Mouse (Mus musculus): ENCODE measurements at regions not wholly inside any gene's neighbourhood (a gene's known extent, or its start where the extent isn't known, plus 50 kb on each side); places are given as distances from the start of the nearest gene placed in this dataset.
A peak's percentile ranks its signal among the peaks of the same experiment; 100 is the strongest.

- Histone ChIP-seq H3K4me3 (ENCODE audit: insufficient read depth, low read depth, low read length) (no peak overlapping the region), H3K27ac (replicated peaks; ENCODE audit: low read depth, low read length) (no peak overlapping the region), H3K4me1 (ENCODE audit: control insufficient read depth, insufficient read depth, insufficient read length, low read length) (no peaks in the 10 kb centered on the region)
Measured at GRCm38 (mm10) chr15:96944741-96945140, 111.0 kb downstream of the Slc38a4 start.

GRCm38 (mm10) chr15:96942651-96943050 is 113.1 kb downstream of the Slc38a4 start:
- Histone ChIP-seq H3K4me1 (ENCODE audit: control insufficient read depth, insufficient read depth, insufficient read length, low read length) (no peaks in the 10 kb centered on the region), H3K27ac (replicated peaks; ENCODE audit: low read depth, low read length) (no peak overlapping the region), H3K4me3 (ENCODE audit: insufficient read depth, low read depth, low read length) (no peak overlapping the region)

GRCm38 (mm10) chr15:96938406-96938805 is 117.3 kb downstream of the Slc38a4 start:
- Histone ChIP-seq H3K4me3 (ENCODE audit: insufficient read depth, low read depth, low read length) (no peak overlapping the region), H3K4me1 (ENCODE audit: control insufficient read depth, insufficient read depth, insufficient read length, low read length) (no peaks in the 10 kb centered on the region), H3K27ac (replicated peaks; ENCODE audit: low read depth, low read length) (no peak overlapping the region)

- Histone ChIP-seq H3K27ac (replicated peaks; ENCODE audit: low read depth, low read length) (no peak overlapping the region), H3K4me3 (ENCODE audit: insufficient read depth, low read depth, low read length) (no peak overlapping the region), H3K4me1 (ENCODE audit: control insufficient read depth, insufficient read depth, insufficient read length, low read length) (no peaks in the 10 kb centered on the region)
Measured at GRCm38 (mm10) chr15:96937623-96938022, 118.1 kb downstream of the Slc38a4 start.

- peak overlapping the region; percentile 11; the same call in 1 of the 2 replicates for H3K4me3 ChIP-seq (ENCODE audit: insufficient read depth, low read depth, low read length)
- H3K27ac ChIP-seq (replicated peaks; ENCODE audit: low read depth, low read length) = no peak overlapping the region
- no peaks in the 10 kb centered on the region for H3K4me1 ChIP-seq (ENCODE audit: control insufficient read depth, insufficient read depth, insufficient read length, low read length)
Measured at GRCm38 (mm10) chr15:96936705-96937346, 118.9 kb downstream of the Slc38a4 start.

- H3K27ac ChIP-seq (replicated peaks; ENCODE audit: low read depth, low read length) = no peak overlapping the region
- H3K4me1 ChIP-seq (ENCODE audit: control insufficient read depth, insufficient read depth, insufficient read length, low read length) = no peaks in the 10 kb centered on the region
- 0 out of 2 replicates have a peak overlapping the region, but pooled peaks have one; percentile 11 for H3K4me3 ChIP-seq (ENCODE audit: insufficient read depth, low read depth, low read length)
Measured at GRCm38 (mm10) chr15:96936216-96936615, 119.5 kb downstream of the Slc38a4 start.

GRCm38 (mm10) chr15:96933451-96933850 is 122.3 kb downstream of the Slc38a4 start:
- no peak overlapping the region for H3K4me3 ChIP-seq (ENCODE audit: insufficient read depth, low read depth, low read length)
- peaks cover 2% of the 10 kb centered on the region; the same call in 1 of the 2 replicates for H3K4me1 ChIP-seq (ENCODE audit: control insufficient read depth, insufficient read depth, insufficient read length, low read length)
- H3K27ac ChIP-seq (replicated peaks; ENCODE audit: low read depth, low read length) = no peak overlapping the region

- no peak overlapping the region for H3K4me3 ChIP-seq (ENCODE audit: insufficient read depth, low read depth, low read length)
- H3K4me1 ChIP-seq (ENCODE audit: control insufficient read depth, insufficient read depth, insufficient read length, low read length) = peaks cover 2% of the 10 kb centered on the region; the same call in 1 of the 2 replicates
- no peak overlapping the region for H3K27ac ChIP-seq (replicated peaks; ENCODE audit: low read depth, low read length)
Measured at GRCm38 (mm10) chr15:96930531-96930930, 125.2 kb downstream of the Slc38a4 start.

- Histone ChIP-seq H3K27ac (replicated peaks; ENCODE audit: low read depth, low read length) (no peak overlapping the region), H3K4me1 (ENCODE audit: control insufficient read depth, insufficient read depth, insufficient read length, low read length) (peaks cover 2% of the 10 kb centered on the region; the same call in 1 of the 2 replicates), H3K4me3 (ENCODE audit: insufficient read depth, low read depth, low read length) (no peak overlapping the region)
Measured at GRCm38 (mm10) chr15:96929788-96930187, 126.0 kb downstream of the Slc38a4 start.

- Histone ChIP-seq H3K4me3 (ENCODE audit: insufficient read depth, low read depth, low read length) (no peak overlapping the region), H3K4me1 (ENCODE audit: control insufficient read depth, insufficient read depth, insufficient read length, low read length) (peaks cover 2% of the 10 kb centered on the region; the same call in 1 of the 2 replicates), H3K27ac (replicated peaks; ENCODE audit: low read depth, low read length) (no peak overlapping the region)
Measured at GRCm38 (mm10) chr15:96928692-96929091, 127.1 kb downstream of the Slc38a4 start.

GRCm38 (mm10) chr15:96927674-96928073 is 128.1 kb downstream of the Slc38a4 start:
- peaks cover 2% of the 10 kb centered on the region; the same call in 1 of the 2 replicates for H3K4me1 ChIP-seq (ENCODE audit: control insufficient read depth, insufficient read depth, insufficient read length, low read length)
- H3K4me3 ChIP-seq (ENCODE audit: insufficient read depth, low read depth, low read length) = no peak overlapping the region
- no peak overlapping the region for H3K27ac ChIP-seq (replicated peaks; ENCODE audit: low read depth, low read length)

GRCm38 (mm10) chr15:96926660-96927059 is 129.1 kb downstream of the Slc38a4 start:
- peaks cover 2% of the 10 kb centered on the region; the same call in 1 of the 2 replicates for H3K4me1 ChIP-seq (ENCODE audit: control insufficient read depth, insufficient read depth, insufficient read length, low read length)
- no peak overlapping the region for H3K27ac ChIP-seq (replicated peaks; ENCODE audit: low read depth, low read length)

GRCm38 (mm10) chr15:96916586-96916985 is 139.2 kb downstream of the Slc38a4 start:
- no peaks in the 10 kb centered on the region for H3K4me1 ChIP-seq (ENCODE audit: control insufficient read depth, insufficient read depth, insufficient read length, low read length)
- H3K4me3 ChIP-seq (ENCODE audit: insufficient read depth, low read depth, low read length) = no peak overlapping the region
- no peak overlapping the region for H3K27ac ChIP-seq (replicated peaks; ENCODE audit: low read depth, low read length)

More at GRCm38 (mm10) chr15:96926660-96927059, 129.1 kb downstream of the Slc38a4 start:
- no peak overlapping the region for H3K4me3 ChIP-seq (ENCODE audit: insufficient read depth, low read depth, low read length)

GRCm38 (mm10) chr15:96915544-96915943 is 140.2 kb downstream of the Slc38a4 start:
- Histone ChIP-seq H3K4me1 (ENCODE audit: control insufficient read depth, insufficient read depth, insufficient read length, low read length) (no peaks in the 10 kb centered on the region), H3K27ac (replicated peaks; ENCODE audit: low read depth, low read length) (no peak overlapping the region), H3K4me3 (ENCODE audit: insufficient read depth, low read depth, low read length) (no peak overlapping the region)

GRCm38 (mm10) chr15:96914988-96915387 is 140.8 kb downstream of the Slc38a4 start:
- Histone ChIP-seq H3K4me3 (ENCODE audit: insufficient read depth, low read depth, low read length) (no peak overlapping the region), H3K27ac (replicated peaks; ENCODE audit: low read depth, low read length) (no peak overlapping the region), H3K4me1 (ENCODE audit: control insufficient read depth, insufficient read depth, insufficient read length, low read length) (no peaks in the 10 kb centered on the region)

- Histone ChIP-seq H3K27ac (replicated peaks; ENCODE audit: low read depth, low read length) (no peak overlapping the region), H3K4me3 (ENCODE audit: insufficient read depth, low read depth, low read length) (no peak overlapping the region), H3K4me1 (ENCODE audit: control insufficient read depth, insufficient read depth, insufficient read length, low read length) (no peaks in the 10 kb centered on the region)
Measured at GRCm38 (mm10) chr15:96905520-96905919, 150.2 kb downstream of the Slc38a4 start.

Measured in brown adipose tissue, adult 24 weeks (tissue).